Mouse (Mus musculus): Measurements from ENCODE around the gene Ptcra.

DNA sequence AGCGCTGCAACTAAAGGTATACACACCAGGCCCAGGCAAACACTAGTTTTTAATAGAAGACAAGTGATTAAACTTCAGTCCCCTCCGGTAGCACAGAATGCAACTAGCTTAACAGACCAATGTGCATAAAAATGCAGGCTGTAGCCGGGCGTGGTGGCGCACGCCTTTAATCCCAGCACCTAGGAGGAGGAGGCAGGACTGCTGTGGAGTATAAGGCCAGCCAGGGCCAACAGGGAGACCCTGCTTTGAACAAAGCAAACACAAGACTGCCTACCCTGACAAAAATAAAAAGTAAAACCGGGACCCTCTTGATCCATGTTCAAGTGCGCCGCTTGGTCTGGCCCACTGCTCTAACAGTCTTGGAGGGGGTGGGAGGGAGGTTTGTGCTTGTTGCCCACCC lies 11.6 kb upstream of the Ptcra start:
- TF ChIP-seq CTCF (conservative IDR thresholded peaks at IDR 0.05; ENCODE audit: low read length), result no peak
- no peak for TF ChIP-seq POU5F1 (IDR thresholded peaks at IDR 0.05; ENCODE audit: borderline replicate concordance, low read length)
- TF ChIP-seq NANOG (IDR thresholded peaks at IDR 0.05; ENCODE audit: borderline replicate concordance, low read length), result no peak
